Mouse (Mus musculus) heart, embryonic 16.5 days (tissue): ENCODE measurements at regions not wholly inside any gene's neighbourhood (a gene's known extent, or its start where the extent isn't known, plus 50 kb on each side); places are given as distances from the start of the nearest gene placed in this dataset.
A peak's percentile ranks its signal among the peaks of the same experiment; 100 is the strongest.

Experiments used
- ATAC-seq: fragments of 200-750 bp; cut with Nextera tagmentation; replicated peaks from 2 replicates; pipeline ENCODE4 v1.8.0; 2017; ENCODE audit warnings: moderate number of reproducible peaks; ENCODE audit not compliant: insufficient read depth, low FRiP score; ENCODE audit errors: extremely low read depth
- H3K27ac ChIP-seq: fragments of 300-500 bp; sonication (generic); 2 replicates; pipeline ENCODE4 v1.5.1; 2014; ENCODE audit warnings: mild to moderate bottlenecking, low read length, control low read depth, moderate library complexity
- H3K27me3 ChIP-seq: fragments of 300-500 bp; sonication (generic); 2 replicates; pipeline ENCODE4 v1.6.1; 2014; ENCODE audit warnings: low read length, mixed read lengths; ENCODE audit not compliant: control insufficient read depth, insufficient read depth
- H3K36me3 ChIP-seq: fragments of 300-500 bp; sonication (generic); 2 replicates; pipeline ENCODE4 v1.6.1; 2014; ENCODE audit not compliant: control insufficient read depth, insufficient read depth
- H3K4me1 ChIP-seq: fragments of 300-500 bp; sonication (generic); 2 replicates; pipeline ENCODE4 v1.6.1; 2014; ENCODE audit warnings: low read length, mixed read lengths; ENCODE audit not compliant: control insufficient read depth, insufficient read depth
- H3K4me2 ChIP-seq: fragments of 300-500 bp; sonication (generic); 2 replicates; pipeline ENCODE4 v1.6.1; 2014; ENCODE audit warnings: low read depth, mild to moderate bottlenecking, control low read depth, low read length
- H3K4me3 ChIP-seq: fragments of 300-500 bp; sonication (generic); 2 replicates; pipeline ENCODE4 v1.5.1; 2014; ENCODE audit warnings: mild to moderate bottlenecking, control low read depth, low read length
- H3K9ac ChIP-seq: fragments of 300-500 bp; sonication (generic); 2 replicates; pipeline ENCODE4 v1.6.1; 2014; ENCODE audit warnings: low read length, control low read depth
- H3K9me3 ChIP-seq: fragments of 300-500 bp; sonication (generic); replicated peaks from 2 replicates; pipeline ENCODE4 v1.6.1; 2016; ENCODE audit warnings: low read length; ENCODE audit not compliant: control insufficient read depth
- WGBS: fragments of 180-500 bp; shearing (Covaris S2); extraction: QIAGEN DNeasy Blood & Tissue Kit; methylation state at CpG from one replicate; pipeline ENCODE4 v1.1.7; 2014; 5-methylcytosine and 5-hydroxymethylcytosine counted together

DNA sequence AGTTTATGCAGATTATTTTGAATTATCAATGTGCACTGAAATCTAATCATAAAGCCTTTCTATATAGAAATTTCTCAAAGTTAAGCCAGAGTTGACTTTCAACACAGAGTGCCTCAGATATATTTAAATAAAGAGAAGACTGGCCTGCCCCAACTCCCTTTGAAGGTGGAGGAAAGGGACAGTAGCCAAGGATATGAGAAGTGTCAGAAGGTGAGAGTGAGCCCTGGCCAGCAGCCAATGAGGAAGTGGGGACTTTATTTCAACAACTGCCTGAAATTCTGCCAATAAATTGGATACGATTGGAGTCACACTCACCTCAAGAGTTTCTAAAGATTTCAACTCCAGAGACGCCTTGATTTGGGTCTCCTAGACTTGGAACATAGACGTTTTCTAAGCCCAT is 523.0 kb upstream of the Hsf2 start:
- H3K27ac ChIP-seq, result no peak overlapping the region
- no peaks in the 10 kb centered on the region for H3K27me3 ChIP-seq
- H3K4me3 ChIP-seq, result no peak overlapping the region
- H3K4me2 ChIP-seq, result no peak overlapping the region
- 32% methylated on average over 3 of the region's 3 CpGs for WGBS
- H3K4me1 ChIP-seq, result peaks cover 5% of the 10 kb centered on the region
- no peaks in the 10 kb centered on the region for H3K36me3 ChIP-seq
- H3K9ac ChIP-seq, result no peak overlapping the region
- no peaks in the 10 kb centered on the region for H3K9me3 ChIP-seq
- ATAC-seq, result no peak

DNA sequence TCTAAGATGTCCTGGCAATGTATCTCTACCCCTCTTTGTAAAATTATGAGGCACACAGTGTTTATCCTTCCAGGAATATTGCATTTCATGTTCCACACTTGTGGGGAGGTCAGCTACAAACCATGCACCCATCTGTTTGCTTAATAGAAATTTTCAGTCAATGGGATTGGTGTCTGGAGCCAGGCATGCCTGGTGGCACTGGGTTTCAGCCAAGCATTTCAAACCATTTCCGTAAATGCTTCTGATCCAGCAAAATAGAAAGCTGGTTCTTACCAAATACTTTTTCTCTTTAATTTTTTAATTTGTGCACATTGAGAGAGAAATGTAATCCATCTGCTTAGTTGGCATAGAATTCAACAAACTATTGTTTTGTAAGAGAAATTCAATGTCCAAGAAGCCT is 517.3 kb upstream of the Hsf2 start:
- H3K4me2 ChIP-seq, result no peak overlapping the region
- 88% methylated on average over 1 of the region's 1 CpGs for WGBS
- H3K27me3 ChIP-seq, result no peaks in the 10 kb centered on the region
- ATAC-seq, result no peak
- H3K9me3 ChIP-seq, result no peaks in the 10 kb centered on the region
- H3K27ac ChIP-seq, result no peak overlapping the region
- H3K4me3 ChIP-seq, result no peak overlapping the region
- H3K36me3 ChIP-seq, result no peaks in the 10 kb centered on the region
- H3K4me1 ChIP-seq, result no peaks in the 10 kb centered on the region
- H3K9ac ChIP-seq, result no peak overlapping the region

DNA sequence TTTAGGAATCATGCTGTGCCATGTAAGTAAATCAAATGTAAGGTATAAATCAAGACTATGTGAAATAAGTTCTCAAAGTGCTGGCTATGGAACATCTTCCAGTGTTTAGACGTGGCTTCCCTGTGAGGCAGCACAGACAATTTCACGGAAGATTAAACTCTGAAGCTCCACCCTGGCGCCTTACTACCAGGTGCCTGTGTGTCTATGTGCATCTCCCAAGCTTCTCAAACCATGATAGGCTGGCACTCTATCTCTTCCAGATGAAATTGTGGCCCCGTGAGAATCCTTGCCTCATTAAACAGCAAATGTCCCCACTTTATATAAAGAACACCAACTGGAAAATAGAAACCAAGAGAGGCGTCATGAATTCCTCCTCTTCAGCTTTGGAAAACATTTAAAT is 511.4 kb upstream of the Hsf2 start:
- H3K9ac ChIP-seq, result no peak overlapping the region
- no peak overlapping the region for H3K4me3 ChIP-seq
- H3K27ac ChIP-seq, result no peak overlapping the region
- 85% methylated on average over 5 of the region's 5 CpGs for WGBS
- no peaks in the 10 kb centered on the region for H3K9me3 ChIP-seq
- H3K4me2 ChIP-seq, result no peak overlapping the region
- no peaks in the 10 kb centered on the region for H3K4me1 ChIP-seq
- no peaks in the 10 kb centered on the region for H3K36me3 ChIP-seq
- no peak for ATAC-seq
- H3K27me3 ChIP-seq, result no peaks in the 10 kb centered on the region

DNA sequence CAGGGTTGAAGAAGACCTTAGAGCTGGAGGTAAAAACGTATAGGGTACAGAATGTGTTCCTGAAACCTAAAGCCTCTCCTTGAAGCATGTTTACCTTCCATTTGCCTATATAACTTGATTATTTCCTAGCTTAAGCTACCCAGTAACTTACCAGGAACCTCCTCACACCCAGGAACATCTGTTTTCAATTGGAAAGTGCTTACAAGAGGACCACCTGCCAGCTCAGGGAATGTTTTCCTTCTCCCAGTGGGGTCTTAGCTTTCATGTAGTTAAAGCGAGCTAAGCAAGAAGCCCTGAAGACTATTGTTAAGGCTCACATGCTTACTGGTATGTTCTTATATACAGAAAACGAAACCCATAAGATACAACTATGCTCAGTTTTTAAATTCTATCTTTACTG is 506.6 kb upstream of the Hsf2 start:
- WGBS, result 54% methylated on average over 3 of the region's 3 CpGs
- Histone ChIP-seq H3K4me1 (peaks cover 10% of the 10 kb centered on the region), H3K9ac (no peak overlapping the region), H3K4me2 (no peak overlapping the region), H3K27me3 (no peaks in the 10 kb centered on the region), H3K4me3 (no peak overlapping the region), H3K9me3 (no peaks in the 10 kb centered on the region), H3K27ac (peak overlapping the region; percentile 19), H3K36me3 (no peaks in the 10 kb centered on the region)
- no peak for ATAC-seq

DNA sequence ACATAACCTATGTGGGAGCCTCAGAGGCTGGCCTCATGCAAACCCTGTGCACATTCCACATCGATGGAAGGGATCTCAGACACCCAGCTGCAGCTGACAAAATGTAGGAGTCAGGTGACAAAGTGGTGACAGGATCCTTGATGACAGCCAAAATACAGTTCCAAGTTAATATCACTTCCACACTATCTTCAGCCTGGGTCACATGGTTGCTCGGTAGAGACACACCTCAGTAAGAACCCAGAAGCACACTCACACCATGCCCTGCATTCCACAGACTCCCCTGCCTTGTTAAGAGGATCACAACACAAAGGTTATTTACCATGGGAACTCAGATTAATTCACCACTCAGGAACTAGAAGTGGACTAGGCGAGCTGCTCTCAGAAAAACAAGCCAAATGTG is 505.4 kb upstream of the Hsf2 start:
- H3K4me3 ChIP-seq, result no peak overlapping the region
- 14% methylated on average over 3 of the region's 3 CpGs for WGBS
- no peaks in the 10 kb centered on the region for H3K27me3 ChIP-seq
- no peak overlapping the region for H3K9ac ChIP-seq
- peak overlapping the region; percentile 87 for H3K27ac ChIP-seq
- no peak overlapping the region for H3K4me2 ChIP-seq
- ATAC-seq, result peak; percentile 98
- no peaks in the 10 kb centered on the region for H3K36me3 ChIP-seq
- no peaks in the 10 kb centered on the region for H3K9me3 ChIP-seq
- H3K4me1 ChIP-seq, result peaks cover 10% of the 10 kb centered on the region

DNA sequence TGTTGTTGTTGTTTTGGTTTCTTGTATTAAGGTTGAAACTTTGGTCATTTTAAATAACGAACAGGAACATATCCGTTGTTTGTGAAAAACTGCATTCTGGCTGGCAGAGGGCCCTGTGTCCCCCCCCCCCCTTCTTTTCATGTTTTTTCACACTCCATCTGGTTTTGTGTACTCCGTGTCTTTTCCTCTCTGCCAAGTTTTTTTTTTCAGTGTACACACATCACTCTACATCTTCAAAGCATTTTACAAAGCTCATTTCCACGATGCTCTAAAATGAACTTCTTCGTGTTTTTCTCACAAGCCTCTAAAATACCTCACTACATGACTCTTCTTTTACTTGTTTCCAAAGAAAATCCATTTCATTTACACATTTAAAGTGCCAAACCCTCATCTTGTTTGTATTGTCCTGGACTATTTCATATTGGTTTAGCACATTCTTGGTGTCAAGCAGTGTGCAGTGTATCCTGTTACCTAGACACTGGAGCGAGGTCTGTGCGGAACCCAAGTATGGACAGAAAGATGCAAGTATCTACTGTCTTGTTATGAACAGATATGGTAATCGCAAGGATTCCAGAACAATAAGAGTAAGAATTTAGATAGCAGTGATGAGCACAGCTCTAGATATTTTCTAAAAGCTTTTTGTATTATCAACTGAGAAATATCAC is 503.5 kb upstream of the Hsf2 start:
- no peak overlapping the region for H3K9ac ChIP-seq
- no peak overlapping the region for H3K4me2 ChIP-seq
- no peak for ATAC-seq
- no peaks in the 10 kb centered on the region for H3K27me3 ChIP-seq
- no peak overlapping the region for H3K27ac ChIP-seq
- 76% methylated on average over 8 of the region's 8 CpGs for WGBS
- peaks cover 10% of the 10 kb centered on the region for H3K4me1 ChIP-seq
- H3K36me3 ChIP-seq, result no peaks in the 10 kb centered on the region
- H3K9me3 ChIP-seq, result no peaks in the 10 kb centered on the region
- no peak overlapping the region for H3K4me3 ChIP-seq

DNA sequence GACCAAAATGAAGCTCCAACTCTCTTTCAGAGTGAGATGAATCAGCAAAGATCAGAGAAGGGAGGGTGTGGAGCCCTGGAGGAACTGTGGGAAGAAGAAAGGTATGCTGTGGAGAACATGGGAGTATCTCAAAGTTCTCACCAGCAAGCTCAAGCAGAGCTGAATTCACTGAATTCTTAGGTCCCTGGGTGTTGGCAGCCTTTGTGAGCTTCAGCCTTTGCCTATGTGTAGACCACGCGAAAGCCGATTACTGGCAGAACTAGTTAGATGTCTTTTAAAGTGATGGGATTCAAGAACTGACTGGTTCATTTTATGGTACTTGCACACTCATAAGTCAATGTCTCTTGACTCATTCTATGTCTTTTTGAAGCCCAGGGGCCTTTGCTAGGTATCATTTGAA is 491.2 kb upstream of the Hsf2 start:
- 93% methylated on average over 3 of the region's 3 CpGs for WGBS
- no peaks in the 10 kb centered on the region for H3K9me3 ChIP-seq
- no peak overlapping the region for H3K4me2 ChIP-seq
- no peak overlapping the region for H3K9ac ChIP-seq
- H3K4me1 ChIP-seq, result no peaks in the 10 kb centered on the region
- H3K4me3 ChIP-seq, result no peak overlapping the region
- H3K27me3 ChIP-seq, result no peaks in the 10 kb centered on the region
- H3K36me3 ChIP-seq, result no peaks in the 10 kb centered on the region
- no peak overlapping the region for H3K27ac ChIP-seq
- no peak for ATAC-seq

DNA sequence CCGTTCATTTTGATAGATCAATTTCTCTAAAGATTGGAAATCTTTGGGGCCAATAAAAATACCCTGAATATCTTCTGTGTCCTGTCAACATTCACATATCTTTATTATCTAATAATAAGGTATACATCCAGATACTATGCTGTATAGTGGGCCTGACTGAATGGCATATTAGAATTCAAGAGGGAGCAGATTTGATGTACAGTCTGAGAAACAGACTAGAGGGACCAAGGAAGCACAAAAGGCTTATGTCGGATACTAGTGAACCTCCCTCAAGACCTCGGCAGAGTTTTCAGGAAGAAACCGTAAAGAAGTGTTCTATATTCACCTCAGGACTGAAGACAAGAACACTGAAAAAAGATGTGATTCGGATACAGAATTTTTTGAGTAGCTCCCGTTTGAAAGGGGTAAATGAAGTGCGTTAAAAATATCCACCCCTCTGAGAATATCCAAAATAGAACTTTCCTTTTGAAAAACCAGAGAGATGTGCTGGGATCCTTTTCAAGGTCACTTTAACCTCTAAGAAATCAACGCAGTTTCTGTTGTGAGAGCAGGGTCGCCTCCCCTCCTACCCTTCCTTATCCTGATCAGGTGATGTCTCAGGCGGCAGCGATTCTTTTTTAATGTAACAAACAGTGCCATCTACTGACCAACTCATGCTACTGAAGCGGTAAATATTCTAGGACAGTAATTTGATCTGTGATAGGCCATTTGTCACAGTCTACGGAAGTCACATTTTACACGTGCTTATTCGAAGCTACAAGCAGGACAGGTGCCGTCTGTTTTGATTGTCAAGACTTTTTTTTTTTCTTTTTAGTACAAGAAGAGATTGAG is 485.1 kb upstream of the Hsf2 start:
- no peaks in the 10 kb centered on the region for H3K4me1 ChIP-seq
- H3K27me3 ChIP-seq, result no peaks in the 10 kb centered on the region
- no peaks in the 10 kb centered on the region for H3K36me3 ChIP-seq
- no peaks in the 10 kb centered on the region for H3K9me3 ChIP-seq
- peak; percentile 45 for ATAC-seq
- 24% methylated on average over 16 of the region's 16 CpGs for WGBS
- H3K27ac ChIP-seq, result no peak overlapping the region
- peak overlapping the region; percentile 18; the same call in 1 of the 2 replicates for H3K9ac ChIP-seq
- no peak overlapping the region for H3K4me3 ChIP-seq
- peak overlapping the region; percentile 33 for H3K4me2 ChIP-seq

DNA sequence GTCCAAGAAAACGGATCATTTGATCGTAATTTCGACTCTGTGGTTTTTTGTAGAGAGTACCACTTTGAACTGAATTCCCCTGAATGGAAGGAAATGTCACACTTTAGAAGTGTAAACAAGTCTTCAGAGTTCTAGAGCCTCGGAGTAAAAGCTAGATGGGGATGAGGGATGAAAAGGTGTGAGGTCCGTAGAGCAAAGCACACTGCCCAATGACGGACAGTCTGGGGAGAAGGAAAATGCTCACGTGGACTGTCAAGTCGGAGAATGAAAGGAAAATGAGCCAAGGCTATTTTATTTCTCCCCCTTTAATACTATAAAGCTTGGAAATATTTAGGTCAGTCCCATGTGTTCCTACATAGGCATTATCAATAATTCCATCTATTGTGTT is 484.5 kb upstream of the Hsf2 start:
- Histone ChIP-seq H3K9me3 (no peaks in the 10 kb centered on the region), H3K4me3 (no peak overlapping the region), H3K9ac (no peak overlapping the region), H3K27ac (no peak overlapping the region), H3K36me3 (no peaks in the 10 kb centered on the region), H3K4me1 (no peaks in the 10 kb centered on the region), H3K4me2 (no peak overlapping the region), H3K27me3 (no peaks in the 10 kb centered on the region)
- WGBS, result 64% methylated on average over 8 of the region's 8 CpGs
- ATAC-seq, result no peak
